Mouse (Mus musculus) macrophage (primary cell): ENCODE results near the gene Nup214. TPM values are rescaled to one million over a fixed set of nuclear protein-coding genes. Genes with fewer than 3 reads are reported as not detected.

ENCODE experiments used
- H3K27ac ChIP-seq: fragments of 350-480 bp; formaldehyde crosslinking; 2 replicates; pipeline ENCODE4 v1.9.0; 2021
- H3K36me3 ChIP-seq: fragments of 350-480 bp; formaldehyde crosslinking; 2 replicates; pipeline ENCODE4 v1.9.0; 2021; ENCODE audit errors: inconsistent target
- H3K4me3 ChIP-seq: fragments of 350-480 bp; formaldehyde crosslinking; 2 replicates; pipeline ENCODE4 v1.9.0; 2021; ENCODE audit errors: inconsistent target
- H3K79me2 ChIP-seq: fragments of 350-480 bp; formaldehyde crosslinking; 2 replicates; pipeline ENCODE4 v1.9.0; 2021; ENCODE audit errors: inconsistent target
- WGBS: methylation state at CpG from one replicate; pipeline ENCODE4 v1.1.7; 2026; ENCODE audit warnings: inconsistent platforms; ENCODE audit not compliant: missing documents; 5-methylcytosine and 5-hydroxymethylcytosine counted together
- polyA plus RNA-seq: library from polyadenylated mRNA; stranded (reverse); fragments of 250-400 nt; gene quantifications from 3 replicates; pipeline ENCODE4 v1.2.4, GENCODE M21; 2018; ENCODE audit warnings: inconsistent platforms

Gene Nup214
- polyA plus RNA-seq, 1 experiment from 2014 or later, result 47.0 TPM

DNA sequence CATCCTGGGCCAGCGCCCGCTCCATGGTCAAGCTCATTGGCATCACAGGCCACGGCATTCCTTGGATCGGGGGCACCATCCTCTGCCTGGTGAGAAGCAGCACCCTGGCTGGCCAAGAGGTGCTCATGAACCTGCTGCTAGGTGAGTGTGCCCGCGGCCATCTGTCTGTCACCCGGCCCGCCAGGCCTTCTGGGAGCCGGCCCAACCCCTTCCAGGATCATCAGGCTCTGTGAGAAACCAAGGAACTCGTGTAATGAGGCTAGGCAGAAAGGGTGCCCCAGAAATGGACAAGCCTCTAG, 121.8 kb downstream of the Nup214 start:
- WGBS, result 96% methylated on average over 10 of the region's 10 CpGs
- Histone ChIP-seq H3K4me3 (no peak overlapping the region), H3K36me3 (no peaks in the 10 kb centered on the region), H3K27ac (no peak overlapping the region), H3K79me2 (no peaks in the 10 kb centered on the region)

DNA sequence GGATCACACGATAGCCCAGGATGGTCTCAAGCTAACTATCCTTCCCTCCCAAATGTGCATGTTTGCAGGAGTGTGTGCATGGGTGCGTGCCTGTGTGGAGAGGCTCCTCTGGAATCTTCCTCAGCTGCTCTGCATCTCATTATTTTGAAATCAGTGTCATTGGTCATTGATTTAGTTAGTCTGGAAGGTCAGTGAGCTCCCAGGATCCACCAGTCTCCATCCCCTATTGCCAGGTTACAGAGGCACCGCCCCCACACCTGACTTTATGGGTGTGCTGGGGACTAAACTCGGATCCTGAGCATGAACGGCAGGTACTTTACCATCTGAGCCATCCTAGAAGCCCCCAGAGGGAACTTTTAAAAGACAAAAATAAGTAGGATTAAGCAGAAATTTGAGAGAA, 128.7 kb downstream of the Nup214 start:
- Histone ChIP-seq H3K36me3 (no peaks in the 10 kb centered on the region), H3K4me3 (no peak overlapping the region), H3K27ac (no peak overlapping the region), H3K79me2 (no peaks in the 10 kb centered on the region)
- whole genome bisulfite sequencing, result 84% methylated on average over 5 of the region's 5 CpGs

DNA sequence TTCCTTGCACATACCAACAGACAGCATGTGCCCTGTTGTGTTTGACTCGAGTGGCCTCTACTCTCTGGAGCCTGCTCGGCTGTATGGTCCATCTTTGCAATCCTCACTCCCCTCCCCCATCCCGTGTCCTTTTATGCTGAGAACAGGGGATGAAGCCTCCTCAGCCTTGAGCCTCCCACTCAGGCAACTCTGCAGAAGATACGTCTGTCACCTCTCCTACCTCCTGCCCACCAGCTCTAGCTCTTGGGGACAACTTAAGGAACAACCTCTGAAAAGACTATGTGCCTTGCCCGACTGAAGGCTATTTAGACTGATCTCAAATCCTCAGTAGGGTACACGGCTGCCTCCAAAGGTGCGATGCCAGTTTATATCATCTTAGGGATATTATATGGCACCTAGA, 129.3 kb downstream of the Nup214 start:
- Histone ChIP-seq H3K4me3 (no peak overlapping the region), H3K36me3 (no peaks in the 10 kb centered on the region), H3K27ac (no peak overlapping the region), H3K79me2 (no peaks in the 10 kb centered on the region)
- 94% methylated on average over 7 of the region's 7 CpGs for WGBS

Other genes starting within 250 kb of the Nup214 start
- not detected in 3 replicates for gene Qrfp, start 163.9 kb upstream of the Nup214 start, polyA plus RNA-seq
- not detected in 3 replicates for gene Fibcd1, start 128.4 kb upstream of the Nup214 start, polyA plus RNA-seq
- gene Lamc3, start 87.1 kb upstream of the Nup214 start, polyA plus RNA-seq, result not detected in 3 replicates
- not detected in 3 replicates for gene Aif1l, start 24.3 kb upstream of the Nup214 start, polyA plus RNA-seq
- 12.7 to 16.8 TPM (median 14.3 TPM) in 3 replicates for gene Fam78a, start 110.4 kb downstream of the Nup214 start, polyA plus RNA-seq
- gene Plpp7, start 121.1 kb downstream of the Nup214 start, polyA plus RNA-seq, result 0.75 to 1.4 TPM (median 0.87 TPM) in 3 replicates
- 23.6 to 29.1 TPM (median 26.7 TPM) in 3 replicates for gene Prrc2b, start 176.6 kb downstream of the Nup214 start, polyA plus RNA-seq